Comparison of ENCODE assay signal across 8 mouse cellular contexts in the genomic region with DNA sequence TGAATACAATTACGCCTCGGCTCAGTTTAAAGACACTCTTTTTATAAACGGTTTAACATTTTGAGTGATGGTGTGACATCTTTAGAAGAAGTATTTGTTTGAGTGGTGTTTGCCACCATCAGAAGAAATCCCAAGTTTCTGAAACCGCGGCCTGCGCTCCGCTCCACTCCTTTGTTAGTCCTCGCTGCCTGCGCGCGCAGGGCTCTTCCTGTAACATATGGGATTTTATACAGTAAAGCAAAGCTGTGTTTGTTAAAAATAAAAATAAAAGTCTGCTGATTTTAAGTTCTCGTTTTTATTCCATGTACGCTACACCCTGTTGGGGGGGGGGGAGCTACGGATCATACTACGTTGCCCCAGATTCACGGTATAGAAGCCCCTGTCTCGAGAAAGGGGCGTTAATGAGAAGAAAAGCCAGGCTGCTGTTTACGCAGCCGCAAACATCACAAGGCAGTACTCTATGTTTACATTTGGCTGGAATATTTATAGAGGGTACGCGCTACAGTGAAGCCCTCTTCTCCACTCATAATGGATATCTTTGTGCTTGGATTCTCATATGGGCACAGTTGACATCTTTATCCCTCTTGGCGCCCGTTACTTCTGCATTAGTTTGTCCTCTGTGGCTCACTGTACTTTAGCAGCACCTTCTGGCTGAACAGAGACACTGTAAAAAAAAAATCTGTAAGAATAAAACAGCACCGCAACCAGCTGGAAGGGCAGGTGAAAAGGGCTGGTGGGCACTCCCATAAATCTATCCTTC.
DNase-seq lines count a peak whose midpoint lies in the region.

No protein-coding gene starts in this region.

- peak; percentile 28 for DNase-seq in embryo, embryonic 10 days (ENCODE audit: low spot score)
- DNase-seq in embryo, embryonic 9.5 days (ENCODE audit: extremely low spot score), result no peak
- peak; percentile 6 to 13 for DNase-seq in spleen, postnatal 36 days (ENCODE audit: low spot score in 2 of 2)
- no peak for DNase-seq in spleen, postnatal 10 days (ENCODE audit: low spot score in 2 of 2)
- peak; percentile 33 for DNase-seq in layer of hippocampus, adult 9-10 months (ENCODE audit: low spot score)
- DNase-seq in naive thymus-derived CD4-positive, alpha-beta T cell, adult 2 months (ENCODE audit: low read depth), result peak; percentile 49
- no peak for DNase-seq in testis, postnatal 10 days (ENCODE audit: low spot score)
- no peak for DNase-seq in gastrocnemius, postnatal 4 days (ENCODE audit: low spot score in 2 of 2)

Comparison
In these comparisons a context has a peak if more than half of its experiments do, and no peak if none do; other contexts are left out.
1. DNase-seq: peak in embryo, embryonic 10 days (single experiment), spleen, postnatal 36 days (2 of 2), layer of hippocampus, adult 9-10 months (single experiment) and naive thymus-derived CD4-positive, alpha-beta T cell, adult 2 months (single experiment); none in embryo, embryonic 9.5 days (single experiment), spleen, postnatal 10 days (0 of 2), testis, postnatal 10 days (single experiment) and gastrocnemius, postnatal 4 days (0 of 2).